Mouse (Mus musculus): Measurements from ENCODE around the gene Rin2.

DNA sequence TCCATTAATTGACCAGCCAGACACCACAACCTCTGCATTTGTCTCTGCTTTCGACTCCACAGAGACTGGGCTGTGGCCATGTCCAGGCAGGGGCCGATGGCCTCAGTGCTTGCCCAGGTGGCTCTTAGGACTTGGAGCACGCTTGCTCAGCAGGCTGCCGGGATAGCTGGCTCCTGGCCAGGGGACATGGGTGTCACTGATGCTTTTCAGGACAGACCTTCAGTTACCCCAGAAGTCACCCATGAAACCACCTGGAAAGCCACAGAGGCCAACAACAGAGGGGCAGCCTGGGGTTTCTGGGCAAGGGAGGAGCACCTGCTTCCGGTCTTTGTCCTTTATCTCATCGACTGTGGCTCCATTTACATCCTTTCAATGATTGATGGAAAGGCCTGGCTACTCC lies 108.2 kb downstream of the Rin2 start:
- no peak for TF ChIP-seq CTCF (IDR thresholded peaks at IDR 0.05; ENCODE audit: low read depth)
- TF ChIP-seq EP300 (IDR thresholded peaks at IDR 0.05; ENCODE audit: low read depth) = no peak
